Mouse (Mus musculus) midbrain, embryonic 14.5 days (tissue): Measurements from ENCODE around the gene Lin9. TPM values are rescaled to one million over a fixed set of nuclear protein-coding genes. Genes with fewer than 3 reads are reported as not detected.
"Not testable (repeated sequence)": the region's sequence is repeated elsewhere in the genome, so short reads cannot be mapped to it uniquely, and the experiment has no call there.

Experiments
- ATAC-seq: fragments of 200-750 bp; cut with Nextera tagmentation; 2 replicates; pipeline ENCODE4 v1.8.0; 2017; ENCODE audit warnings: moderate number of reproducible peaks, moderate library complexity; ENCODE audit not compliant: low FRiP score, low TSS enrichment
- DNase-seq: peaks from one replicate; pipeline ENCODE4 v3.0.0-alpha.2; 2015
- H3K27ac ChIP-seq: fragments of 300-500 bp; sonication (generic); replicated peaks from 2 replicates; pipeline ENCODE4 v1.5.1; 2014; ENCODE audit warnings: mild to moderate bottlenecking, low read depth, low read length, moderate library complexity
- H3K27me3 ChIP-seq: fragments of 300-500 bp; sonication (generic); 2 replicates; pipeline ENCODE4 v1.6.1; 2014; ENCODE audit warnings: low read length, control low read depth, mixed read lengths; ENCODE audit not compliant: control insufficient read depth, insufficient read depth
- H3K36me3 ChIP-seq: fragments of 300-500 bp; sonication (generic); 2 replicates; pipeline ENCODE4 v1.6.1; 2014; ENCODE audit warnings: low read length, control low read depth; ENCODE audit not compliant: control insufficient read depth, insufficient read depth
- H3K4me1 ChIP-seq: fragments of 300-500 bp; sonication (generic); 2 replicates; pipeline ENCODE4 v1.6.1; 2014; ENCODE audit warnings: mild to moderate bottlenecking, antibody characterized with exemption, low read length, control low read depth; ENCODE audit not compliant: control insufficient read depth, insufficient read depth
- H3K4me2 ChIP-seq: fragments of 300-500 bp; sonication (generic); 2 replicates; pipeline ENCODE4 v1.6.1; 2014; ENCODE audit warnings: mild to moderate bottlenecking, low read length, moderate library complexity
- H3K4me3 ChIP-seq: fragments of 300-500 bp; sonication (generic); replicated peaks from 2 replicates; pipeline ENCODE4 v1.5.1; 2014; ENCODE audit warnings: low read depth, low read length
- H3K9ac ChIP-seq: fragments of 300-500 bp; sonication (generic); replicated peaks from 2 replicates; pipeline ENCODE4 v1.6.1; 2014; ENCODE audit warnings: mild to moderate bottlenecking, low read length, moderate library complexity
- H3K9me3 ChIP-seq: fragments of 300-500 bp; sonication (generic); 2 replicates; pipeline ENCODE4 v1.6.1; 2016; ENCODE audit warnings: low read length, control low read depth, mixed read lengths; ENCODE audit not compliant: control insufficient read depth
- WGBS: fragments of 180-500 bp; shearing (Covaris S2); extraction: QIAGEN DNeasy Blood & Tissue Kit; methylation state at CpG from one replicate; pipeline ENCODE4 v1.1.7; 2014; 5-methylcytosine and 5-hydroxymethylcytosine counted together
- polyA plus RNA-seq: library from polyadenylated mRNA; unstranded; fragments of >200 nt; fragmentation: Nextera tagmentation; extraction: Ambion mirVana; gene quantifications from 2 replicates; pipeline ENCODE4 v1.2.1, GENCODE M21; 2014

The Lin9 gene
- polyA plus RNA-seq, 1 experiment from 2014 or later: 13.9 TPM

DNA sequence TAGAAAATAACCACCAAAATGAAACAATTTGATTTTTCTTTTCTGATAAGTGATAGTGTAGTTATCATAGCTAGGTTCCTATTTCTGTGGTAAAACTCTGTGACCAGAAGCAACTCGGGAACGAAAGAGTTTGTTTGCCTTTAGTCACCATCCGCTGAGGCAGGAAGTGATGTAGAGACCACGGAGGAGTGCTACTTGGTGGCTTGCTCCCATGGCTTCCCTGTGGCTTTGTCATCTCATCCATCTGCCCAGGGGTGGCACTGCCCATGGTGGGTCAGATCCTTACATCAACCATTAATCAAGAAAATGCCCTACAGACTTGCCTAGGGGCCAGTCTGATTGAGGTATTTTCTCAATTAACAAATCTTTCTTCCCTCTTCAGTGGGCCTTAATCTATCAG lies 18.6 kb upstream of the Lin9 start:
- no peak for DNase-seq
- Histone ChIP-seq H3K4me2 (no peak overlapping the region), H3K27me3 (no peaks in the 10 kb centered on the region), H3K4me3 (no peak overlapping the region), H3K9ac (no peak overlapping the region), H3K36me3 (no peaks in the 10 kb centered on the region), H3K27ac (no peak overlapping the region), H3K4me1 (no peaks in the 10 kb centered on the region), H3K9me3 (no peaks in the 10 kb centered on the region)
- no peak for ATAC-seq
- WGBS: 86% methylated on average over 4 of the region's 4 CpGs

GRCm38 (mm10) chr1:180623911-180624310 lies 17.0 kb upstream of the Lin9 start:
- WGBS: 93% methylated on average over 2 of the region's 2 CpGs
- no peak overlapping the region for H3K9ac ChIP-seq
- no peaks in the 10 kb centered on the region for H3K4me1 ChIP-seq
- no peak overlapping the region for H3K4me2 ChIP-seq
- ATAC-seq (no peak), DNase-seq (no peak)
- no peak overlapping the region for H3K27ac ChIP-seq
- H3K9me3 ChIP-seq: no peaks in the 10 kb centered on the region
- H3K27me3 ChIP-seq: no peaks in the 10 kb centered on the region
- no peaks in the 10 kb centered on the region for H3K36me3 ChIP-seq
- no peak overlapping the region for H3K4me3 ChIP-seq

- Histone ChIP-seq H3K4me3 (no peak overlapping the region), H3K27ac (no peak overlapping the region), H3K27me3 (no peaks in the 10 kb centered on the region), H3K4me1 (no peaks in the 10 kb centered on the region), H3K36me3 (no peaks in the 10 kb centered on the region), H3K9me3 (no peaks in the 10 kb centered on the region), H3K4me2 (no peak overlapping the region), H3K9ac (no peak overlapping the region)
- WGBS: 75% methylated on average over 2 of the region's 2 CpGs
- ATAC-seq: no peak
- no peak for DNase-seq
Measured at GRCm38 (mm10) chr1:180626141-180626540, 14.8 kb upstream of the Lin9 start.

DNA sequence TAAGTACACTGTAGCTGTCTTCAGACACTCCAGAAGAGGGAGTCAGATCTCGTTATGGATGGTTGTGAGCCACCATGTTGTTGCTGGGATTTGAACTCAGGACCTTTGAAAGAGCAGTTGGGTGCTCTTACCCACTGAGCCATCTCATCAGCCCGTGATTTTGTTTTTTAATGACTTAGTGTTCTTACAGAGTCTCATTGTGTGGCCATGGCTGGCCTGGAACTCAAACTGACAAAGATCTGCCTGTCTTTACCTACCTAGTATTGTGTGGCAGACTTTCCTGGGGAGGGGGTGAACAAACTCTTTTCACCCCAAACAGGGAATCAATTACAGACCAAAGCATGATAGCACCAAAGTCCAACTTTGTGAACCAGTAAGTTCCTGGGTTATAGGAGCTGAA lies 3.2 kb upstream of the Lin9 start:
- not testable (repeated sequence) for H3K27ac ChIP-seq, H3K9me3 ChIP-seq, ATAC-seq, H3K27me3 ChIP-seq, H3K4me2 ChIP-seq, H3K4me1 ChIP-seq, H3K36me3 ChIP-seq, H3K4me3 ChIP-seq, H3K9ac ChIP-seq, DNase-seq
- 88% methylated on average over 2 of the region's 2 CpGs for WGBS

- Histone ChIP-seq H3K36me3 (no peaks in the 10 kb centered on the region), H3K9me3 (no peaks in the 10 kb centered on the region), H3K4me1 (peaks cover 8% of the 10 kb centered on the region), H3K27me3 (no peaks in the 10 kb centered on the region), H3K9ac (peak overlapping the region; percentile 94; the same call in 1 of the 2 replicates), H3K4me3 (peak overlapping the region; percentile 98), H3K27ac (no peak overlapping the region), H3K4me2 (peak overlapping the region; percentile 86)
- DNase-seq: peak; percentile 2
- WGBS: 41% methylated on average over 10 of the region's 10 CpGs
- no peak for ATAC-seq
Measured at GRCm38 (mm10) chr1:180639416-180640401, 1.2 kb upstream of the Lin9 start.

DNA sequence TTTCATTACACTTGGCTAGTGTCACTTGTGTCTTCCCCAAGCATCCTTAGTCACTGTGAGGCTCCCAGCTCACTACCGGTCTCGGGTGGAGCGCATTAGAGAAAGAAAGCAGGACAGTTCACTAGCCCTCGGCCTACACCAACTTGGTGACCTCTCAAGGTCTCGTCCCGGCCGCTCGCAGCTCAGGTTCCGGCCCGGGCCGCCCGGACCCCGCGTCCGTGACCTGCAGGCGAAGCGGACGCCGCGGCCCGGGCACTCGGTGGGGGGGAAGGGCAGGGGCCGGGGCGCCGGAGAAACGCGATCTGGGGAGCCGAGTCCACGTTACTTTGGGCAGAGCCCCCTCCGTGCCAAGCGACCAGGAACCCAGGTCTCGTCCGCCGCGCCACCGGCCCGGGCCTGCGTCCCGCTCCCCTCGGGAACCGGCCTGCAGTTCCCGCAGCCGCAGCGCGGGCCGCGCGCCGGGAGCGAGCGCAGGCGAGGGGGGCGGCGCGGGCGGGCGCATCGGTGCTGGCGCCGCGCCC lies 285 bp upstream of the Lin9 start:
- no peaks in the 10 kb centered on the region for H3K36me3 ChIP-seq
- no peaks in the 10 kb centered on the region for H3K27me3 ChIP-seq
- H3K4me2 ChIP-seq: peak overlapping the region; percentile 86
- H3K4me1 ChIP-seq: peaks cover 8% of the 10 kb centered on the region
- WGBS: under 1% methylated on average over 54 of the region's 61 CpGs
- peak overlapping the region; percentile 94 for H3K9ac ChIP-seq
- ATAC-seq (no peak; the same call in none of the 2 replicates), DNase-seq (peak; percentile 60)
- peak overlapping the region; percentile 90 for H3K27ac ChIP-seq
- H3K9me3 ChIP-seq: no peaks in the 10 kb centered on the region
- peak overlapping the region; percentile 98 for H3K4me3 ChIP-seq

- 4% methylated on average over 50 of the region's 50 CpGs for WGBS
- Histone ChIP-seq H3K4me3 (peak overlapping the region; percentile 98), H3K27me3 (no peaks in the 10 kb centered on the region), H3K9me3 (no peaks in the 10 kb centered on the region), H3K27ac (peak overlapping the region; percentile 90), H3K4me2 (peak overlapping the region; percentile 86), H3K9ac (peak overlapping the region; percentile 94), H3K36me3 (no peaks in the 10 kb centered on the region), H3K4me1 (peaks cover 8% of the 10 kb centered on the region)
- ATAC-seq (peak; percentile 66), DNase-seq (peak; percentile 57)
Measured at GRCm38 (mm10) chr1:180641518-180642227, 723 bp downstream of the Lin9 start.

- H3K4me2 ChIP-seq: peak overlapping the region; percentile 86
- H3K9ac ChIP-seq: peak overlapping the region; percentile 94
- 83% methylated on average over 8 of the region's 8 CpGs for WGBS
- no peaks in the 10 kb centered on the region for H3K9me3 ChIP-seq
- no peaks in the 10 kb centered on the region for H3K27me3 ChIP-seq
- H3K4me3 ChIP-seq: peak overlapping the region; percentile 98
- no peak overlapping the region for H3K27ac ChIP-seq
- no peaks in the 10 kb centered on the region for H3K36me3 ChIP-seq
- H3K4me1 ChIP-seq: peaks cover 8% of the 10 kb centered on the region
- no peak for ATAC-seq
- DNase-seq: no peak
Measured at GRCm38 (mm10) chr1:180642228-180642564, 1.2 kb downstream of the Lin9 start.
